Mouse (Mus musculus): ENCODE results near the gene Gm1527. TPM values are rescaled to one million over a fixed set of nuclear protein-coding genes. Genes with fewer than 3 reads are reported as not detected.

Gm1527 gene
- not detected in 2 replicates for polyA plus RNA-seq (2012; rRNA removed; ENCODE audit: low replicate concordance)

DNA sequence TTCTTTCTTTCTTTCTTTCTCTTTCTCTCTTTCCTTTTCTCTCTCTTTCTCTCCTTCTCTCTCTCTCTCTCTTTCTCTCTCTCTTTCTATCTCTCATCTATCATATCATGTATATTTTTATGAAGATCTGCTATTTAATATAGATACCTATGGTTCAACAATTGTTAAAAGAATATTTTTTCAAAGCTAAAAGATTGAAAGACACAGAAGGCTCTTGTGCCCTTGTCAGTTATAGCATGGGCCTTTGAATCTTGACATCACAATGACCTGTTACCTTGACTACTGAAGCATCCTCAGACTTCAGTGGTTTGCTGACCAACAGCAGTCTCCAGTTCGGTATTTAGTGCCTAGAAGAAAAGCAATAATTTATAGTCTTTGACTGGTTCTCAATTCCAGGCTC, at the start of gene Gm1527:
Gene Gm1527 (plus strand): TSS at position 301 of the 400 bp plus-strand sequence.

Other genes with a start within 250 kb of the Gm1527 start
- gene Slc2a2, start 194.7 kb upstream of the Gm1527 start, polyA plus RNA-seq (2012; rRNA removed; ENCODE audit: low replicate concordance), result 68.2 and 103 TPM in 2 replicates
- gene Eif5a2, start 111.3 kb upstream of the Gm1527 start, polyA plus RNA-seq (2012; rRNA removed; ENCODE audit: low replicate concordance), result 0.06 and 0.11 TPM in 2 replicates
- 0.41 and 1.7 TPM in 2 replicates for gene Rpl22l1, start 87.2 kb upstream of the Gm1527 start, polyA plus RNA-seq (2012; rRNA removed; ENCODE audit: low replicate concordance)
- 0.21 TPM in 1 of 2 replicates, not detected in the other for gene Egfem1, start 189.4 kb downstream of the Gm1527 start, polyA plus RNA-seq (2012; rRNA removed; ENCODE audit: low replicate concordance)